ENCODE assay signal across 8 mouse cellular contexts in the genomic region with DNA sequence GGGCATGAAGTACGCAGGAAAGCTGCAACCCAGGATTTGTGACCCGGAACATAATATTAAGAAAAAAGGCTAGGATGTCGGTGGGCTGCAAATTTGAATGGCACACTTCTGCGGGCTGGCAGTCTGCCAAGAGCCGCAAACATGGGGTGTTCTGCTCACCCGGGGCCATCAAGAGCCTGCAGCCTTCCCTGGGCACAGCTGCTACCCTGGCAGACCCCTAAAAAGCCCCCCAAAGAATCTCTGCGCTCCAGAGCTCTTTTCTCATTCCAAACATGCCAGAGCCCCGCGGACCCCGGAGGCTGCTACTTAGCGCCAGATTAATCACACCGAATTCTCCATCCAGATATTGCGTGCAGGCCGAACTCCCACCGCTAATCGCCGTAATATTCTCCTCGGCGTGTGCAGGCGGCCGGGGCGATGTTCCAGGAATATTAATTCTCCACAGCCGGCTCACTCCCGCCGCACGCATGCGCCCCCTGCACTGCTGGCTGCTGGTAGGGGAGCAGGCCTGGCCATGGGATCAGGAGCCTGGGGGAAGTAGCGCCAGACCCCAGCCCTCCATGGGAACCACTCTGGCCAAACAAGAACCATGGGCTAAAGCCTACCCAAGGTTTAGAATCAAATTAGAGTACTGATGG.
A peak's percentile ranks its signal among the peaks of the same experiment; 100 is the strongest.
DNase-seq lines count a peak whose midpoint lies in the region; ATAC-seq and TF ChIP-seq lines count a peak whose summit lies in the region.

No protein-coding gene starts in this region.

- DNase-seq in kidney, adult 18-20 months = no peak
- DNase-seq in hindbrain, postnatal 0 days (ENCODE audit: low spot score) = peak; percentile 91
- peak; percentile 94 for DNase-seq in midbrain, embryonic 14.5 days
- no peak for DNase-seq in liver, embryonic 11.5 days (ENCODE audit: low spot score)
- DNase-seq in urinary bladder, postnatal 10 days (ENCODE audit: low spot score) = no peak

- TF ChIP-seq CTCF in hindbrain, postnatal 0 days (IDR thresholded peaks at IDR 0.05; ENCODE audit: low read depth) = peak; percentile 52

- peaks cover 46% of the 10 kb centered on the region for H3K4me1 ChIP-seq in kidney, embryonic 15.5 days
- H3K4me1 ChIP-seq in embryonic facial prominence, embryonic 15.5 days = peaks cover 67% of the 10 kb centered on the region
- peaks cover 42% of the 10 kb centered on the region for H3K4me1 ChIP-seq in hindbrain, postnatal 0 days (ENCODE audit: insufficient read depth, low read length)
- H3K4me1 ChIP-seq in midbrain, embryonic 14.5 days (ENCODE audit: control insufficient read depth, insufficient read depth, low read length) = peaks cover 72% of the 10 kb centered on the region
- peaks cover 16% of the 10 kb centered on the region for H3K4me1 ChIP-seq in liver, embryonic 11.5 days (replicated peaks; ENCODE audit: control insufficient read depth, insufficient read depth, low read length)

- ATAC-seq in kidney, embryonic 15.5 days (replicated peaks; ENCODE audit: low FRiP score) = no peak
- ATAC-seq in embryonic facial prominence, embryonic 15.5 days (ENCODE audit: insufficient number of reproducible peaks, low FRiP score, low TSS enrichment, low read depth) = peak; percentile 25; the same call in 1 of the 2 replicates
- ATAC-seq in hindbrain, postnatal 0 days = peak; percentile 39
- peak; percentile 73 for ATAC-seq in midbrain, embryonic 14.5 days (ENCODE audit: low FRiP score, low TSS enrichment)
- ATAC-seq in liver, embryonic 11.5 days (replicated peaks; ENCODE audit: low FRiP score) = no peak
- ATAC-seq in megakaryocyte progenitor cell, adult 5-6 weeks (replicated peaks; ENCODE audit: poor library complexity) = no peak

- H3K4me3 ChIP-seq in kidney, embryonic 15.5 days (replicated peaks) = no peak overlapping the region
- H3K4me3 ChIP-seq in embryonic facial prominence, embryonic 15.5 days (replicated peaks) = peak overlapping the region; percentile 14; the same call in 1 of the 2 replicates
- H3K4me3 ChIP-seq in hindbrain, postnatal 0 days (ENCODE audit: low read length) = peak overlapping the region; percentile 13; the same call in 1 of the 2 replicates
- H3K4me3 ChIP-seq in midbrain, embryonic 14.5 days (replicated peaks; ENCODE audit: low read depth, low read length) = peak overlapping the region; percentile 26
- H3K4me3 ChIP-seq in liver, embryonic 11.5 days (ENCODE audit: low read depth, low read length) = no peak overlapping the region

- H3K9me3 ChIP-seq in kidney, embryonic 15.5 days (replicated peaks) = no peaks in the 10 kb centered on the region
- no peaks in the 10 kb centered on the region for H3K9me3 ChIP-seq in embryonic facial prominence, embryonic 15.5 days (replicated peaks)
- no peaks in the 10 kb centered on the region for H3K9me3 ChIP-seq in hindbrain, postnatal 0 days (ENCODE audit: low read length)
- no peaks in the 10 kb centered on the region for H3K9me3 ChIP-seq in midbrain, embryonic 14.5 days (ENCODE audit: control insufficient read depth, low read length)
- H3K9me3 ChIP-seq in liver, embryonic 11.5 days (ENCODE audit: control insufficient read depth, low read length) = no peaks in the 10 kb centered on the region

- WGBS in kidney, embryonic 15.5 days = 45% methylated on average over 28 of the region's 28 CpGs
- WGBS in embryonic facial prominence, embryonic 15.5 days = 13% methylated on average over 28 of the region's 28 CpGs
- WGBS in hindbrain, postnatal 0 days = 4% methylated on average over 28 of the region's 28 CpGs
- 4% methylated on average over 28 of the region's 28 CpGs for WGBS in midbrain, embryonic 14.5 days
- WGBS in liver, embryonic 11.5 days = 44% methylated on average over 28 of the region's 28 CpGs

- H3K27ac ChIP-seq in kidney, embryonic 15.5 days = no peak overlapping the region
- H3K27ac ChIP-seq in embryonic facial prominence, embryonic 15.5 days (replicated peaks) = peak overlapping the region; percentile 23; the same call in 1 of the 2 replicates
- peak overlapping the region; percentile 66 for H3K27ac ChIP-seq in hindbrain, postnatal 0 days
- peak overlapping the region; percentile 89 for H3K27ac ChIP-seq in midbrain, embryonic 14.5 days (replicated peaks; ENCODE audit: low read depth, low read length)
- H3K27ac ChIP-seq in liver, embryonic 11.5 days (ENCODE audit: low read depth, low read length) = no peak overlapping the region

- H3K36me3 ChIP-seq in kidney, embryonic 15.5 days = no peaks in the 10 kb centered on the region
- no peaks in the 10 kb centered on the region for H3K36me3 ChIP-seq in embryonic facial prominence, embryonic 15.5 days
- H3K36me3 ChIP-seq in hindbrain, postnatal 0 days (ENCODE audit: insufficient read depth, low read length) = no peaks in the 10 kb centered on the region
- no peaks in the 10 kb centered on the region for H3K36me3 ChIP-seq in midbrain, embryonic 14.5 days (ENCODE audit: control insufficient read depth, insufficient read depth, low read length)
- H3K36me3 ChIP-seq in liver, embryonic 11.5 days (ENCODE audit: control insufficient read depth, insufficient read depth, low read length) = no peaks in the 10 kb centered on the region

- no peak overlapping the region for H3K9ac ChIP-seq in kidney, embryonic 15.5 days
- no peak overlapping the region for H3K9ac ChIP-seq in embryonic facial prominence, embryonic 15.5 days
- H3K9ac ChIP-seq in hindbrain, postnatal 0 days (replicated peaks; ENCODE audit: low read length) = peak overlapping the region; percentile 33; the same call in 1 of the 2 replicates
- peak overlapping the region; percentile 34; the same call in 1 of the 2 replicates for H3K9ac ChIP-seq in midbrain, embryonic 14.5 days (replicated peaks; ENCODE audit: low read length)
- H3K9ac ChIP-seq in liver, embryonic 11.5 days (ENCODE audit: low read depth, low read length) = no peak overlapping the region

- H3K4me2 ChIP-seq in kidney, embryonic 15.5 days = peak overlapping the region; percentile 41
- H3K4me2 ChIP-seq in embryonic facial prominence, embryonic 15.5 days (replicated peaks) = peak overlapping the region; percentile 44
- peak overlapping the region; percentile 50 for H3K4me2 ChIP-seq in hindbrain, postnatal 0 days (ENCODE audit: low read depth, low read length)
- peak overlapping the region; percentile 50 for H3K4me2 ChIP-seq in midbrain, embryonic 14.5 days (ENCODE audit: low read length)
- H3K4me2 ChIP-seq in liver, embryonic 11.5 days = no peak overlapping the region

- H3K27me3 ChIP-seq in kidney, embryonic 15.5 days = peaks cover 63% of the 10 kb centered on the region
- H3K27me3 ChIP-seq in embryonic facial prominence, embryonic 15.5 days = peaks cover 29% of the 10 kb centered on the region
- no peaks in the 10 kb centered on the region for H3K27me3 ChIP-seq in hindbrain, postnatal 0 days (ENCODE audit: insufficient read depth, low read length)
- peaks cover 24% of the 10 kb centered on the region for H3K27me3 ChIP-seq in midbrain, embryonic 14.5 days (ENCODE audit: control insufficient read depth, insufficient read depth, low read length)
- H3K27me3 ChIP-seq in liver, embryonic 11.5 days (replicated peaks; ENCODE audit: control insufficient read depth, insufficient read depth, low read length) = peaks cover 43% of the 10 kb centered on the region

Comparison
In these comparisons a context has a peak if more than half of its experiments do, and no peak if none do; other contexts are left out.
1. ATAC-seq: peak in embryonic facial prominence, embryonic 15.5 days (single experiment), hindbrain, postnatal 0 days (single experiment) and midbrain, embryonic 14.5 days (single experiment); none in kidney, embryonic 15.5 days (single experiment), liver, embryonic 11.5 days (single experiment) and megakaryocyte progenitor cell, adult 5-6 weeks (single experiment).
2. H3K27ac ChIP-seq: peak in embryonic facial prominence, embryonic 15.5 days (single experiment), hindbrain, postnatal 0 days (single experiment) and midbrain, embryonic 14.5 days (single experiment); none in kidney, embryonic 15.5 days (single experiment) and liver, embryonic 11.5 days (single experiment).
3. H3K4me3 ChIP-seq: peak in embryonic facial prominence, embryonic 15.5 days (single experiment), hindbrain, postnatal 0 days (single experiment) and midbrain, embryonic 14.5 days (single experiment); none in kidney, embryonic 15.5 days (single experiment) and liver, embryonic 11.5 days (single experiment).
4. H3K9ac ChIP-seq: peak in hindbrain, postnatal 0 days (single experiment) and midbrain, embryonic 14.5 days (single experiment); none in kidney, embryonic 15.5 days (single experiment), embryonic facial prominence, embryonic 15.5 days (single experiment) and liver, embryonic 11.5 days (single experiment).
5. DNase-seq: peak in hindbrain, postnatal 0 days (single experiment) and midbrain, embryonic 14.5 days (single experiment); none in kidney, adult 18-20 months (single experiment), liver, embryonic 11.5 days (single experiment) and urinary bladder, postnatal 10 days (single experiment).